Mouse (Mus musculus) kidney, embryonic 15.5 days (tissue): ENCODE data around the gene 6330409D20Rik. TPM values are rescaled to one million over a fixed set of nuclear protein-coding genes. Genes with fewer than 3 reads are reported as not detected.
A peak's percentile ranks its signal among the peaks of the same experiment; 100 is the strongest.

Experiments
- ATAC-seq: fragments of 200-750 bp; cut with Nextera tagmentation; replicated peaks from 2 replicates; pipeline ENCODE4 v1.8.0; 2017; ENCODE audit warnings: moderate TSS enrichment; ENCODE audit not compliant: low FRiP score
- H3K27ac ChIP-seq: fragments of 300-500 bp; sonication (generic); 2 replicates; pipeline ENCODE4 v1.5.1; 2015; ENCODE audit warnings: mild to moderate bottlenecking, inconsistent platforms
- H3K27me3 ChIP-seq: fragments of 300-500 bp; sonication (generic); 2 replicates; pipeline ENCODE4 v1.6.1; 2015; ENCODE audit warnings: inconsistent platforms
- H3K36me3 ChIP-seq: fragments of 300-500 bp; sonication (generic); 2 replicates; pipeline ENCODE4 v1.6.1; 2015; ENCODE audit warnings: inconsistent platforms
- H3K4me1 ChIP-seq: fragments of 300-500 bp; sonication (generic); 2 replicates; pipeline ENCODE4 v1.6.1; 2015; ENCODE audit warnings: inconsistent platforms
- H3K4me2 ChIP-seq: fragments of 300-500 bp; sonication (generic); 2 replicates; pipeline ENCODE4 v1.6.1; 2015; ENCODE audit warnings: moderate library complexity, mild to moderate bottlenecking, inconsistent platforms
- H3K4me3 ChIP-seq: fragments of 300-500 bp; sonication (generic); replicated peaks from 2 replicates; pipeline ENCODE4 v1.5.1; 2015; ENCODE audit warnings: mild to moderate bottlenecking, inconsistent platforms
- H3K9ac ChIP-seq: fragments of 300-500 bp; sonication (generic); 2 replicates; pipeline ENCODE4 v1.6.1; 2015; ENCODE audit warnings: mild to moderate bottlenecking, inconsistent platforms
- H3K9me3 ChIP-seq: fragments of 300-500 bp; sonication (generic); replicated peaks from 2 replicates; pipeline ENCODE4 v1.6.1; 2016; ENCODE audit warnings: inconsistent platforms
- WGBS: fragments of 180-500 bp; shearing (Covaris S2); methylation state at CpG from one replicate; pipeline ENCODE4 v1.1.7; 2015; ENCODE audit warnings: mixed read lengths; 5-methylcytosine and 5-hydroxymethylcytosine counted together
- polyA plus RNA-seq: library from polyadenylated mRNA; unstranded; fragments of >200 nt; fragmentation: Nextera tagmentation; extraction: Ambion mirVana; gene quantifications from 2 replicates; pipeline ENCODE4 v1.2.1, GENCODE M21; 2015

Gene 6330409D20Rik
- polyA plus RNA-seq = 0.18 TPM in 1 of 2 replicates, not detected in the other

- H3K9me3 ChIP-seq = no peaks in the 10 kb centered on the region
- no peak within 1 kb of the TSS for H3K27ac ChIP-seq
- peaks cover 37% of the 10 kb centered on the region for H3K27me3 ChIP-seq
- H3K36me3 ChIP-seq = peaks cover 12% of the 10 kb centered on the region
- ATAC-seq = no peak
- 7% methylated on average over 11 of the region's 11 CpGs for WGBS
- peak within 1 kb of the TSS; percentile 92 for H3K4me2 ChIP-seq
- peak within 1 kb of the TSS; percentile 30; the same call in 1 of the 2 replicates for H3K9ac ChIP-seq
- H3K4me1 ChIP-seq = peaks cover 21% of the 10 kb centered on the region
- peak within 1 kb of the TSS; percentile 51 for H3K4me3 ChIP-seq
These were observed at the start of gene 6330409D20Rik for GRCm38 (mm10) chr2:32740916-32741272. TSS of gene 6330409D20Rik (minus strand) at chr2:32741016.

GRCm38 (mm10) chr2:32788581-32788980 lies 47.8 kb upstream of the 6330409D20Rik start:
- H3K9ac ChIP-seq = no peak overlapping the region
- no peaks in the 10 kb centered on the region for H3K9me3 ChIP-seq
- H3K27ac ChIP-seq = no peak overlapping the region
- H3K4me2 ChIP-seq = no peak overlapping the region
- H3K36me3 ChIP-seq = no peaks in the 10 kb centered on the region; the same call in 1 of the 2 replicates
- 60% methylated on average over 2 of the region's 2 CpGs for WGBS
- no peaks in the 10 kb centered on the region for H3K27me3 ChIP-seq
- ATAC-seq = no peak
- no peak overlapping the region for H3K4me3 ChIP-seq
- H3K4me1 ChIP-seq = 0 out of 2 replicates have a peak, but pooled peaks cover 4% of the 10 kb centered on the region

- H3K4me3 ChIP-seq = no peak overlapping the region
- no peaks in the 10 kb centered on the region for H3K9me3 ChIP-seq
- WGBS = 60% methylated on average over 6 of the region's 6 CpGs
- no peaks in the 10 kb centered on the region for H3K27me3 ChIP-seq
- 0 out of 2 replicates have a peak, but pooled peaks cover 4% of the 10 kb centered on the region for H3K4me1 ChIP-seq
- no peak overlapping the region for H3K9ac ChIP-seq
- ATAC-seq = no peak
- no peak overlapping the region for H3K27ac ChIP-seq
- no peaks in the 10 kb centered on the region; the same call in 1 of the 2 replicates for H3K36me3 ChIP-seq
- H3K4me2 ChIP-seq = no peak overlapping the region
These were observed 46.4 kb upstream of the 6330409D20Rik start for GRCm38 (mm10) chr2:32787176-32787575.

- Histone ChIP-seq H3K9me3 (no peaks in the 10 kb centered on the region), H3K4me2 (no peak within 1 kb of the TSS), H3K36me3 (no peaks in the 10 kb centered on the region; the same call in 1 of the 2 replicates), H3K4me1 (0 out of 2 replicates have a peak, but pooled peaks cover 4% of the 10 kb centered on the region), H3K27ac (no peak within 1 kb of the TSS), H3K9ac (no peak within 1 kb of the TSS), H3K4me3 (no peak within 1 kb of the TSS), H3K27me3 (no peaks in the 10 kb centered on the region)
- WGBS = 71% methylated on average over 4 of the region's 4 CpGs
- no peak for ATAC-seq
These were observed 43.3 kb upstream of the 6330409D20Rik start, which contains the start of gene Cfap157 for GRCm38 (mm10) chr2:32784048-32784681. TSS of gene Cfap157 (minus strand) at chr2:32784428.

GRCm38 (mm10) chr2:32781710-32782109 lies 40.9 kb upstream of the 6330409D20Rik start:
- ATAC-seq = no peak
- 0 out of 2 replicates have a peak, but pooled peaks cover 4% of the 10 kb centered on the region for H3K4me1 ChIP-seq
- H3K4me2 ChIP-seq = no peak overlapping the region
- no peaks in the 10 kb centered on the region for H3K27me3 ChIP-seq
- no peak overlapping the region for H3K4me3 ChIP-seq
- H3K9me3 ChIP-seq = no peaks in the 10 kb centered on the region
- no peak overlapping the region for H3K27ac ChIP-seq
- no peaks in the 10 kb centered on the region for H3K36me3 ChIP-seq
- WGBS = 76% methylated on average over 6 of the region's 6 CpGs
- no peak overlapping the region for H3K9ac ChIP-seq

- Histone ChIP-seq H3K9me3 (no peaks in the 10 kb centered on the region), H3K4me1 (peaks cover 15% of the 10 kb centered on the region), H3K27me3 (no peaks in the 10 kb centered on the region), H3K36me3 (no peaks in the 10 kb centered on the region), H3K4me2 (no peak overlapping the region), H3K27ac (no peak overlapping the region), H3K4me3 (no peak overlapping the region), H3K9ac (no peak overlapping the region)
- ATAC-seq = no peak
- 95% methylated on average over 6 of the region's 6 CpGs for WGBS
These were observed 38.9 kb upstream of the 6330409D20Rik start for GRCm38 (mm10) chr2:32779714-32780113.

- Histone ChIP-seq H3K9ac (no peak overlapping the region), H3K27ac (no peak overlapping the region), H3K9me3 (no peaks in the 10 kb centered on the region), H3K4me2 (no peak overlapping the region), H3K36me3 (no peaks in the 10 kb centered on the region), H3K27me3 (no peaks in the 10 kb centered on the region), H3K4me3 (no peak overlapping the region), H3K4me1 (peaks cover 14% of the 10 kb centered on the region)
- 24% methylated on average over 8 of the region's 8 CpGs for WGBS
- no peak for ATAC-seq
These were observed 38.3 kb upstream of the 6330409D20Rik start for GRCm38 (mm10) chr2:32779131-32779530.

GRCm38 (mm10) chr2:32778081-32778480 lies 37.3 kb upstream of the 6330409D20Rik start:
- no peaks in the 10 kb centered on the region for H3K9me3 ChIP-seq
- WGBS = 93% methylated on average over 6 of the region's 6 CpGs
- H3K4me1 ChIP-seq = peaks cover 11% of the 10 kb centered on the region
- no peak for ATAC-seq
- no peak overlapping the region for H3K27ac ChIP-seq
- H3K36me3 ChIP-seq = no peaks in the 10 kb centered on the region
- H3K27me3 ChIP-seq = no peaks in the 10 kb centered on the region
- no peak overlapping the region for H3K4me2 ChIP-seq
- no peak overlapping the region for H3K4me3 ChIP-seq
- H3K9ac ChIP-seq = no peak overlapping the region

- H3K9me3 ChIP-seq = no peaks in the 10 kb centered on the region
- H3K27me3 ChIP-seq = no peaks in the 10 kb centered on the region
- WGBS = 16% methylated on average over 22 of the region's 22 CpGs
- H3K4me3 ChIP-seq = peak overlapping the region; percentile 61
- peak overlapping the region; percentile 27; the same call in 1 of the 2 replicates for H3K9ac ChIP-seq
- H3K36me3 ChIP-seq = no peaks in the 10 kb centered on the region
- ATAC-seq = no peak
- peak overlapping the region; percentile 87 for H3K4me2 ChIP-seq
- H3K4me1 ChIP-seq = peaks cover 15% of the 10 kb centered on the region
- no peak overlapping the region for H3K27ac ChIP-seq
These were observed 35.4 kb upstream of the 6330409D20Rik start for GRCm38 (mm10) chr2:32776192-32776591.

- Histone ChIP-seq H3K36me3 (no peaks in the 10 kb centered on the region), H3K4me3 (peak within 1 kb of the TSS; percentile 61), H3K9ac (peak within 1 kb of the TSS; percentile 38; the same call in 1 of the 2 replicates), H3K27me3 (no peaks in the 10 kb centered on the region), H3K4me2 (peak within 1 kb of the TSS; percentile 87), H3K4me1 (peaks cover 15% of the 10 kb centered on the region), H3K9me3 (no peaks in the 10 kb centered on the region), H3K27ac (peak within 1 kb of the TSS; percentile 77)
- ATAC-seq = peak; percentile 97
- under 1% methylated on average over 46 of the region's 46 CpGs for WGBS
These were observed 34.7 kb upstream of the 6330409D20Rik start, which contains the start of the genes Ttc16 and Ptrh1 for GRCm38 (mm10) chr2:32775359-32776074. TSS of gene Ttc16 (minus strand) at chr2:32775633. TSS of gene Ptrh1 (plus strand) at chr2:32775786.

- no peak overlapping the region for H3K27ac ChIP-seq
- H3K4me2 ChIP-seq = no peak overlapping the region
- no peak for ATAC-seq
- WGBS = 78% methylated on average over 8 of the region's 8 CpGs
- no peak overlapping the region for H3K9ac ChIP-seq
- H3K27me3 ChIP-seq = no peaks in the 10 kb centered on the region
- peaks cover 20% of the 10 kb centered on the region for H3K4me1 ChIP-seq
- no peak overlapping the region for H3K4me3 ChIP-seq
- no peaks in the 10 kb centered on the region for H3K36me3 ChIP-seq
- no peaks in the 10 kb centered on the region for H3K9me3 ChIP-seq
These were observed 31.9 kb upstream of the 6330409D20Rik start for GRCm38 (mm10) chr2:32772626-32773279.

- Histone ChIP-seq H3K9ac (no peak overlapping the region), H3K36me3 (no peaks in the 10 kb centered on the region), H3K4me3 (no peak overlapping the region), H3K27ac (no peak overlapping the region), H3K4me2 (no peak overlapping the region), H3K9me3 (no peaks in the 10 kb centered on the region), H3K27me3 (no peaks in the 10 kb centered on the region), H3K4me1 (peaks cover 23% of the 10 kb centered on the region)
- WGBS = 27% methylated on average over 12 of the region's 12 CpGs
- no peak for ATAC-seq
These were observed 31.1 kb upstream of the 6330409D20Rik start for GRCm38 (mm10) chr2:32771886-32772285.
